Mouse (Mus musculus): ENCODE results near the gene Dlg2. TPM values are rescaled to one million over a fixed set of nuclear protein-coding genes. Genes with fewer than 3 reads are reported as not detected.

The Dlg2 gene
- polyA plus RNA-seq, 1 experiment from 2014 or later, result 1.1 TPM

GRCm38 (mm10) chr7:92321786-92322185 is 1845.3 kb downstream of the Dlg2 start:
- Histone ChIP-seq H3K4me1 (replicated peaks; ENCODE audit: control insufficient read depth, insufficient read depth, low read length) (no peaks in the 10 kb centered on the region; the same call in 1 of the 2 replicates), H3K36me3 (ENCODE audit: control insufficient read depth, insufficient read depth, low read length) (no peaks in the 10 kb centered on the region), H3K4me2 (ENCODE audit: low read depth, low read length) (no peak overlapping the region), H3K27me3 (ENCODE audit: control insufficient read depth, insufficient read depth, low read depth, low read length) (no peaks in the 10 kb centered on the region), H3K9me3 (ENCODE audit: control insufficient read depth, low read length) (no peaks in the 10 kb centered on the region), H3K4me3 (ENCODE audit: low read length) (no peak overlapping the region), H3K27ac (ENCODE audit: low read length) (0 out of 2 replicates have a peak overlapping the region, but pooled peaks have one; percentile 9), H3K9ac (ENCODE audit: low read length) (no peak overlapping the region)
- WGBS, result 38% methylated on average over 2 of the region's 2 CpGs
- peak; percentile 73; the same call in 1 of the 2 replicates for ATAC-seq (ENCODE audit: low read depth)

GRCm38 (mm10) chr7:92322342-92323069 is 1846.0 kb downstream of the Dlg2 start:
- no peaks in the 10 kb centered on the region; the same call in 1 of the 2 replicates for H3K4me1 ChIP-seq (replicated peaks; ENCODE audit: control insufficient read depth, insufficient read depth, low read length)
- WGBS, result 52% methylated on average over 13 of the region's 13 CpGs
- H3K9ac ChIP-seq (ENCODE audit: low read length), result no peak overlapping the region
- ATAC-seq (ENCODE audit: low read depth), result peak; percentile 84
- H3K27ac ChIP-seq (ENCODE audit: low read length), result 0 out of 2 replicates have a peak overlapping the region, but pooled peaks have one; percentile 9
- H3K4me2 ChIP-seq (ENCODE audit: low read depth, low read length), result no peak overlapping the region
- no peaks in the 10 kb centered on the region for H3K9me3 ChIP-seq (ENCODE audit: control insufficient read depth, low read length)
- H3K27me3 ChIP-seq (ENCODE audit: control insufficient read depth, insufficient read depth, low read depth, low read length), result no peaks in the 10 kb centered on the region
- no peaks in the 10 kb centered on the region for H3K36me3 ChIP-seq (ENCODE audit: control insufficient read depth, insufficient read depth, low read length)
- H3K4me3 ChIP-seq (ENCODE audit: low read length), result no peak overlapping the region

- H3K9me3 ChIP-seq (ENCODE audit: control insufficient read depth, low read length), result no peaks in the 10 kb centered on the region
- no peak overlapping the region for H3K27ac ChIP-seq (ENCODE audit: low read length)
- H3K4me2 ChIP-seq (ENCODE audit: low read depth, low read length), result no peak overlapping the region
- no peak overlapping the region for H3K4me3 ChIP-seq (ENCODE audit: low read length)
- 40% methylated on average over 4 of the region's 4 CpGs for WGBS
- H3K4me1 ChIP-seq (replicated peaks; ENCODE audit: control insufficient read depth, insufficient read depth, low read length), result no peaks in the 10 kb centered on the region; the same call in 1 of the 2 replicates
- H3K27me3 ChIP-seq (ENCODE audit: control insufficient read depth, insufficient read depth, low read depth, low read length), result no peaks in the 10 kb centered on the region
- ATAC-seq (ENCODE audit: low read depth), result no peak
- H3K9ac ChIP-seq (ENCODE audit: low read length), result no peak overlapping the region
- H3K36me3 ChIP-seq (ENCODE audit: control insufficient read depth, insufficient read depth, low read length), result no peaks in the 10 kb centered on the region
Measured at GRCm38 (mm10) chr7:92323710-92324109, 1847.2 kb downstream of the Dlg2 start.

GRCm38 (mm10) chr7:92327343-92327896 is 1850.9 kb downstream of the Dlg2 start:
- Histone ChIP-seq H3K4me1 (replicated peaks; ENCODE audit: control insufficient read depth, insufficient read depth, low read length) (no peaks in the 10 kb centered on the region), H3K27me3 (ENCODE audit: control insufficient read depth, insufficient read depth, low read depth, low read length) (no peaks in the 10 kb centered on the region), H3K36me3 (ENCODE audit: control insufficient read depth, insufficient read depth, low read length) (no peaks in the 10 kb centered on the region), H3K9ac (ENCODE audit: low read length) (no peak overlapping the region), H3K27ac (ENCODE audit: low read length) (no peak overlapping the region), H3K4me3 (ENCODE audit: low read length) (no peak overlapping the region), H3K4me2 (ENCODE audit: low read depth, low read length) (no peak overlapping the region), H3K9me3 (ENCODE audit: control insufficient read depth, low read length) (no peaks in the 10 kb centered on the region)
- no peak for ATAC-seq (ENCODE audit: low read depth)
- WGBS, result 28% methylated on average over 2 of the region's 2 CpGs

GRCm38 (mm10) chr7:92333220-92333898 is 1856.9 kb downstream of the Dlg2 start:
- no peak overlapping the region for H3K4me2 ChIP-seq (ENCODE audit: low read depth, low read length)
- H3K4me1 ChIP-seq (replicated peaks; ENCODE audit: control insufficient read depth, insufficient read depth, low read length), result no peaks in the 10 kb centered on the region
- no peak for ATAC-seq (ENCODE audit: low read depth)
- no peaks in the 10 kb centered on the region for H3K36me3 ChIP-seq (ENCODE audit: control insufficient read depth, insufficient read depth, low read length)
- H3K4me3 ChIP-seq (ENCODE audit: low read length), result no peak overlapping the region
- no peak overlapping the region for H3K9ac ChIP-seq (ENCODE audit: low read length)
- H3K27me3 ChIP-seq (ENCODE audit: control insufficient read depth, insufficient read depth, low read depth, low read length), result no peaks in the 10 kb centered on the region
- no peaks in the 10 kb centered on the region for H3K9me3 ChIP-seq (ENCODE audit: control insufficient read depth, low read length)
- no peak overlapping the region for H3K27ac ChIP-seq (ENCODE audit: low read length)
- WGBS, result 74% methylated on average over 5 of the region's 5 CpGs

GRCm38 (mm10) chr7:92356542-92356941 is 1880.1 kb downstream of the Dlg2 start:
- Histone ChIP-seq H3K4me1 (replicated peaks; ENCODE audit: control insufficient read depth, insufficient read depth, low read length) (no peaks in the 10 kb centered on the region), H3K9ac (ENCODE audit: low read length) (no peak overlapping the region), H3K27me3 (ENCODE audit: control insufficient read depth, insufficient read depth, low read depth, low read length) (no peaks in the 10 kb centered on the region), H3K27ac (ENCODE audit: low read length) (no peak overlapping the region), H3K9me3 (ENCODE audit: control insufficient read depth, low read length) (no peaks in the 10 kb centered on the region), H3K4me3 (ENCODE audit: low read length) (no peak overlapping the region), H3K4me2 (ENCODE audit: low read depth, low read length) (no peak overlapping the region), H3K36me3 (ENCODE audit: control insufficient read depth, insufficient read depth, low read length) (no peaks in the 10 kb centered on the region)
- WGBS, result 62% methylated on average over 3 of the region's 3 CpGs
- ATAC-seq (ENCODE audit: low read depth), result no peak

GRCm38 (mm10) chr7:92363386-92363785 is 1886.9 kb downstream of the Dlg2 start:
- H3K9me3 ChIP-seq (ENCODE audit: control insufficient read depth, low read length), result no peaks in the 10 kb centered on the region
- 57% methylated on average over 3 of the region's 3 CpGs for WGBS
- no peak for ATAC-seq (ENCODE audit: low read depth)
- no peak overlapping the region for H3K4me3 ChIP-seq (ENCODE audit: low read length)
- no peak overlapping the region for H3K9ac ChIP-seq (ENCODE audit: low read length)
- no peak overlapping the region for H3K27ac ChIP-seq (ENCODE audit: low read length)
- H3K4me2 ChIP-seq (ENCODE audit: low read depth, low read length), result no peak overlapping the region
- no peaks in the 10 kb centered on the region for H3K27me3 ChIP-seq (ENCODE audit: control insufficient read depth, insufficient read depth, low read depth, low read length)
- no peaks in the 10 kb centered on the region for H3K36me3 ChIP-seq (ENCODE audit: control insufficient read depth, insufficient read depth, low read length)
- no peaks in the 10 kb centered on the region for H3K4me1 ChIP-seq (replicated peaks; ENCODE audit: control insufficient read depth, insufficient read depth, low read length)

- H3K9me3 ChIP-seq (ENCODE audit: control insufficient read depth, low read length), result no peaks in the 10 kb centered on the region
- no peaks in the 10 kb centered on the region for H3K4me1 ChIP-seq (replicated peaks; ENCODE audit: control insufficient read depth, insufficient read depth, low read length)
- no peak overlapping the region for H3K9ac ChIP-seq (ENCODE audit: low read length)
- no peak for ATAC-seq (ENCODE audit: low read depth)
- no peak overlapping the region for H3K4me2 ChIP-seq (ENCODE audit: low read depth, low read length)
- H3K36me3 ChIP-seq (ENCODE audit: control insufficient read depth, insufficient read depth, low read length), result no peaks in the 10 kb centered on the region
- H3K27me3 ChIP-seq (ENCODE audit: control insufficient read depth, insufficient read depth, low read depth, low read length), result no peaks in the 10 kb centered on the region
- H3K27ac ChIP-seq (ENCODE audit: low read length), result no peak overlapping the region
- WGBS, result 79% methylated on average over 4 of the region's 4 CpGs
- H3K4me3 ChIP-seq (ENCODE audit: low read length), result no peak overlapping the region
Measured at GRCm38 (mm10) chr7:92363800-92364199, 1887.3 kb downstream of the Dlg2 start.

GRCm38 (mm10) chr7:92367111-92367510 is 1890.6 kb downstream of the Dlg2 start:
- Histone ChIP-seq H3K4me3 (ENCODE audit: low read length) (no peak overlapping the region), H3K27ac (ENCODE audit: low read length) (no peak overlapping the region), H3K36me3 (ENCODE audit: control insufficient read depth, insufficient read depth, low read length) (no peaks in the 10 kb centered on the region), H3K27me3 (ENCODE audit: control insufficient read depth, insufficient read depth, low read depth, low read length) (no peaks in the 10 kb centered on the region), H3K9me3 (ENCODE audit: control insufficient read depth, low read length) (no peaks in the 10 kb centered on the region), H3K9ac (ENCODE audit: low read length) (no peak overlapping the region), H3K4me2 (ENCODE audit: low read depth, low read length) (no peak overlapping the region), H3K4me1 (replicated peaks; ENCODE audit: control insufficient read depth, insufficient read depth, low read length) (no peaks in the 10 kb centered on the region)
- ATAC-seq (ENCODE audit: low read depth), result no peak
- WGBS, result 84% methylated on average over 1 of the region's 1 CpGs
